Mouse (Mus musculus): Measurements from ENCODE around the gene Btbd35f15. TPM values are rescaled to one million over a fixed set of nuclear protein-coding genes. Genes with fewer than 3 reads are reported as not detected.
"Not testable (repeated sequence)": the region's sequence is repeated elsewhere in the genome, so short reads cannot be mapped to it uniquely, and the experiment has no call there.

Gene Btbd35f15
- polyA plus RNA-seq (2016; fragmentation: Nextera tagmentation; extraction: Ambion mirVana) = not detected in 2 replicates

- not testable (repeated sequence) for H3K27ac ChIP-seq (replicated peaks); H3K4me1 ChIP-seq; H3K4me2 ChIP-seq (replicated peaks); H3K36me3 ChIP-seq; H3K4me3 ChIP-seq; H3K9ac ChIP-seq (replicated peaks); ATAC-seq (ENCODE audit: low FRiP score, low read depth); H3K27me3 ChIP-seq; H3K9me3 ChIP-seq
- no CpG with 5 or more reads among the region's 3 CpGs for WGBS
Observed at GRCm38 (mm10) chrX:33577214-33577613, at the start of gene Btbd35f15. Btbd35f15 (minus strand) TSS chrX:33577314.

Other genes with a start within 250 kb of the Btbd35f15 start
- not detected in 2 replicates for gene Btbd35f13, start 79.9 kb upstream of the Btbd35f15 start, polyA plus RNA-seq (2016; fragmentation: Nextera tagmentation; extraction: Ambion mirVana)
- gene Btbd35f14, start 125.0 kb upstream of the Btbd35f15 start, polyA plus RNA-seq (2016; fragmentation: Nextera tagmentation; extraction: Ambion mirVana) = not detected in 2 replicates